Comparison of ENCODE assay signal across 11 mouse cellular contexts in genomic region chr7:15944311-15944710, GRCm38 (mm10). TPM values are rescaled to one million over a fixed set of nuclear protein-coding genes. Genes with fewer than 3 reads are reported as not detected.
DNase-seq lines count a peak whose midpoint lies in the region; ATAC-seq and TF ChIP-seq lines count a peak whose summit lies in the region.
"Had no signal": no experiment of that assay in that cellular context is flagged by ENCODE, and none has a peak within 500 bp of the region (broad histone marks: within the 10 kb centered on the region; RNA-seq: fewer than 3 reads in every experiment).

No protein-coding gene starts in this region.

- H3K4me2 ChIP-seq in forebrain, embryonic 16.5 days (ENCODE audit: low read length) = no peak overlapping the region
- peak overlapping the region; percentile 80 for H3K4me2 ChIP-seq in embryonic facial prominence, embryonic 15.5 days (replicated peaks)
- H3K4me2 ChIP-seq in myocyte (ENCODE audit: low read depth) = peak overlapping the region; percentile 87

- TF ChIP-seq POLR2A in myocyte (IDR thresholded peaks at IDR 0.05; ENCODE audit: insufficient read length, low read depth) = no peak

- H3K4me1 ChIP-seq in forebrain, embryonic 10.5 days = peaks cover 35% of the 10 kb centered on the region
- H3K4me1 ChIP-seq in forebrain, embryonic 16.5 days (replicated peaks; ENCODE audit: control insufficient read depth, insufficient read depth, low read length) = peaks cover 22% of the 10 kb centered on the region
- H3K4me1 ChIP-seq in embryonic facial prominence, embryonic 15.5 days = peaks cover 40% of the 10 kb centered on the region

- peak overlapping the region; percentile 75 for H3K4me3 ChIP-seq in forebrain, embryonic 10.5 days
- H3K4me3 ChIP-seq in forebrain, embryonic 16.5 days (replicated peaks; ENCODE audit: low read length) = no peak overlapping the region
- peak overlapping the region; percentile 4; the same call in 1 of the 2 replicates for H3K4me3 ChIP-seq in layer of hippocampus, adult 2 months
- H3K4me3 ChIP-seq in embryonic facial prominence, embryonic 15.5 days (replicated peaks) = peak overlapping the region; percentile 7; the same call in 1 of the 2 replicates
- peak overlapping the region; percentile 62 for H3K4me3 ChIP-seq in myocyte

- no peak for TF ChIP-seq CTCF in layer of hippocampus, adult 2 months (conservative IDR thresholded peaks at IDR 0.05)

- intact Hi-C loops in gastrocnemius, postnatal 36 days (cut with DNase I) = no loop called here

- no peak overlapping the region for H3K9ac ChIP-seq in forebrain, embryonic 16.5 days (replicated peaks; ENCODE audit: low read depth, low read length)
- no peak overlapping the region for H3K9ac ChIP-seq in embryonic facial prominence, embryonic 15.5 days

- no peak for DNase-seq in forebrain, embryonic 10.5 days (ENCODE audit: extremely low spot score, low spot score)
- no peak for DNase-seq in layer of hippocampus, adult 2 months (ENCODE audit: low spot score in 2 of 2)
- no peak for DNase-seq in layer of hippocampus, adult 9-11 months
- no peak for DNase-seq in urinary bladder, postnatal 25 days (ENCODE audit: low spot score)
- DNase-seq in gastrocnemius, postnatal 36 days = no peak
- DNase-seq: cerebellum, adult 18-20 months; kidney, adult 2 months; spleen, adult 18-20 months had no signal

- no peaks in the 10 kb centered on the region for H3K9me3 ChIP-seq in forebrain, embryonic 10.5 days
- no peaks in the 10 kb centered on the region for H3K9me3 ChIP-seq in forebrain, embryonic 16.5 days (ENCODE audit: control insufficient read depth, low read length)
- H3K9me3 ChIP-seq in embryonic facial prominence, embryonic 15.5 days (replicated peaks) = no peaks in the 10 kb centered on the region

- ATAC-seq in forebrain, embryonic 16.5 days = no peak
- ATAC-seq in embryonic facial prominence, embryonic 15.5 days (ENCODE audit: insufficient number of reproducible peaks, low FRiP score, low TSS enrichment, low read depth) = no peak

- peaks cover 25% of the 10 kb centered on the region for H3K79me2 ChIP-seq in myocyte (ENCODE audit: control insufficient read depth, insufficient read depth)

- H3K27ac ChIP-seq in forebrain, embryonic 10.5 days = no peak overlapping the region
- H3K27ac ChIP-seq in forebrain, embryonic 16.5 days (ENCODE audit: low read length) = no peak overlapping the region
- no peak overlapping the region for H3K27ac ChIP-seq in layer of hippocampus, adult 2 months
- peak overlapping the region; percentile 96 for H3K27ac ChIP-seq in embryonic facial prominence, embryonic 15.5 days (replicated peaks)

- H3ac ChIP-seq in myocyte (ENCODE audit: control insufficient read depth, insufficient read length) = no peak overlapping the region

- 95% methylated on average over 1 of the region's 1 CpGs for WGBS in forebrain, embryonic 10.5 days
- 100% methylated on average over 1 of the region's 1 CpGs for WGBS in forebrain, embryonic 16.5 days
- 79% methylated on average over 1 of the region's 1 CpGs for WGBS in embryonic facial prominence, embryonic 15.5 days

- peaks cover 53% of the 10 kb centered on the region for H3K36me3 ChIP-seq in forebrain, embryonic 10.5 days (replicated peaks)
- peaks cover 36% of the 10 kb centered on the region for H3K36me3 ChIP-seq in forebrain, embryonic 16.5 days (ENCODE audit: control insufficient read depth, insufficient read depth)
- peaks cover 53% of the 10 kb centered on the region for H3K36me3 ChIP-seq in embryonic facial prominence, embryonic 15.5 days
- peaks cover 9% of the 10 kb centered on the region for H3K36me3 ChIP-seq in myocyte (ENCODE audit: control insufficient read depth, insufficient read depth)

- no peaks in the 10 kb centered on the region for H3K27me3 ChIP-seq in forebrain, embryonic 10.5 days (ENCODE audit: poor library complexity, severe bottlenecking)
- no peaks in the 10 kb centered on the region for H3K27me3 ChIP-seq in forebrain, embryonic 16.5 days (replicated peaks; ENCODE audit: control insufficient read depth, insufficient read depth, low read length)
- H3K27me3 ChIP-seq in embryonic facial prominence, embryonic 15.5 days = no peaks in the 10 kb centered on the region
- H3K27me3 ChIP-seq in myocyte (ENCODE audit: control insufficient read depth, insufficient read depth, insufficient read length) = no peaks in the 10 kb centered on the region

TF ChIP-seq in myocyte, 11 proteins besides CTCF, POLR2A, EP300 and RAD21:
- TF ChIP-seq USF1 (IDR thresholded peaks at IDR 0.05; ENCODE audit: low read depth) (no peak), POLR2AphosphoS2 (IDR thresholded peaks at IDR 0.05; ENCODE audit: insufficient read length, low read depth) (no peak), CEBPB (IDR thresholded peaks at IDR 0.05; ENCODE audit: insufficient read depth, poor library complexity, severe bottlenecking) (no peak), TCF3 (IDR thresholded peaks at IDR 0.05; ENCODE audit: insufficient read length, low read depth) (no peak), TCF12 (IDR thresholded peaks at IDR 0.05; ENCODE audit: insufficient read depth, poor library complexity, severe bottlenecking) (no peak), SRF (IDR thresholded peaks at IDR 0.05; ENCODE audit: control insufficient read depth, insufficient read length, low read depth) (no peak), E2F4 (IDR thresholded peaks at IDR 0.05; ENCODE audit: insufficient read depth) (no peak), MAX (IDR thresholded peaks at IDR 0.05; ENCODE audit: low read depth) (no peak), REST (IDR thresholded peaks at IDR 0.05; ENCODE audit: insufficient read depth, insufficient read length) (no peak), MYOG (IDR thresholded peaks at IDR 0.05; ENCODE audit: control insufficient read depth in 1 of 3, insufficient read depth in 1 of 3, insufficient read length in 2 of 3, low read depth in 2 of 3) (no peak), MYOD1 (IDR thresholded peaks at IDR 0.05; ENCODE audit: control insufficient read depth in 1 of 3, insufficient read length in 2 of 3, low read depth in 2 of 3) (no peak)

RNA-seq across cellular contexts. Expression of gene Nop53, which starts 1.6 kb away (rescaled TPM):
- 171 and 179 TPM in 2 replicates for polyA plus RNA-seq in forebrain, embryonic 10.5 days (2016; fragmentation: Nextera tagmentation; extraction: Ambion mirVana)
- 139 and 141 TPM in 2 replicates for polyA plus RNA-seq in forebrain, embryonic 16.5 days (2015; fragmentation: Nextera tagmentation; extraction: Ambion mirVana)
- total RNA-seq in layer of hippocampus, adult 2 months (2021) = 100 to 1,000 TPM; 115 to 121 TPM
- polyA plus RNA-seq in embryonic facial prominence, embryonic 15.5 days (2015; fragmentation: Nextera tagmentation; extraction: Ambion mirVana) = 202 and 212 TPM in 2 replicates
- polyA plus RNA-seq in myocyte (2012; fragmentation: generic; extraction: Trizol) = 270 TPM
- 10 to 100 TPM; 81.3 to 97.1 TPM for total RNA-seq in gastrocnemius, postnatal 36 days (2021)

RNA-seq across cellular contexts. Expression of gene Selenow, which starts 22.1 kb away (rescaled TPM):
- 828 and 843 TPM in 2 replicates for polyA plus RNA-seq in forebrain, embryonic 10.5 days (2016; fragmentation: Nextera tagmentation; extraction: Ambion mirVana)
- polyA plus RNA-seq in forebrain, embryonic 16.5 days (2015; fragmentation: Nextera tagmentation; extraction: Ambion mirVana) = 1,473 and 1,544 TPM in 2 replicates
- total RNA-seq in layer of hippocampus, adult 2 months (2021) = 1,000 to 10,000 TPM; 1,462 to 1,494 TPM
- 931 and 958 TPM in 2 replicates for polyA plus RNA-seq in embryonic facial prominence, embryonic 15.5 days (2015; fragmentation: Nextera tagmentation; extraction: Ambion mirVana)
- polyA plus RNA-seq in myocyte (2012; fragmentation: generic; extraction: Trizol) = 507 TPM
- total RNA-seq in gastrocnemius, postnatal 36 days (2021) = 1,000 to 10,000 TPM; 1,487 to 1,586 TPM

RNA-seq across cellular contexts. Expression of gene Ehd2, which starts 23.1 kb away (rescaled TPM):
- polyA plus RNA-seq in forebrain, embryonic 10.5 days (2016; fragmentation: Nextera tagmentation; extraction: Ambion mirVana) = 10.1 and 11.2 TPM in 2 replicates
- polyA plus RNA-seq in forebrain, embryonic 16.5 days (2015; fragmentation: Nextera tagmentation; extraction: Ambion mirVana) = 5.4 and 5.6 TPM in 2 replicates
- 1 to 10 TPM; 6.7 to 7.3 TPM for total RNA-seq in layer of hippocampus, adult 2 months (2021)
- polyA plus RNA-seq in embryonic facial prominence, embryonic 15.5 days (2015; fragmentation: Nextera tagmentation; extraction: Ambion mirVana) = 72.5 and 73.3 TPM in 2 replicates
- polyA plus RNA-seq in myocyte (2012; fragmentation: generic; extraction: Trizol) = 104 TPM
- 10 to 100 TPM; 40.8 to 47.9 TPM for total RNA-seq in gastrocnemius, postnatal 36 days (2021)
